Mouse (Mus musculus): ENCODE data around the gene Fmo2. TPM values are rescaled to one million over a fixed set of nuclear protein-coding genes. Genes with fewer than 3 reads are reported as not detected.
A peak's percentile ranks its signal among the peaks of the same experiment; 100 is the strongest.

The Fmo2 gene
- total RNA-seq (2014; rRNA removed) (0.44 and 0.80 TPM in 2 replicates), polyA plus RNA-seq (2015; fragmentation: Nextera tagmentation; extraction: Ambion mirVana) (0.06 and 0.14 TPM in 2 replicates)

DNA sequence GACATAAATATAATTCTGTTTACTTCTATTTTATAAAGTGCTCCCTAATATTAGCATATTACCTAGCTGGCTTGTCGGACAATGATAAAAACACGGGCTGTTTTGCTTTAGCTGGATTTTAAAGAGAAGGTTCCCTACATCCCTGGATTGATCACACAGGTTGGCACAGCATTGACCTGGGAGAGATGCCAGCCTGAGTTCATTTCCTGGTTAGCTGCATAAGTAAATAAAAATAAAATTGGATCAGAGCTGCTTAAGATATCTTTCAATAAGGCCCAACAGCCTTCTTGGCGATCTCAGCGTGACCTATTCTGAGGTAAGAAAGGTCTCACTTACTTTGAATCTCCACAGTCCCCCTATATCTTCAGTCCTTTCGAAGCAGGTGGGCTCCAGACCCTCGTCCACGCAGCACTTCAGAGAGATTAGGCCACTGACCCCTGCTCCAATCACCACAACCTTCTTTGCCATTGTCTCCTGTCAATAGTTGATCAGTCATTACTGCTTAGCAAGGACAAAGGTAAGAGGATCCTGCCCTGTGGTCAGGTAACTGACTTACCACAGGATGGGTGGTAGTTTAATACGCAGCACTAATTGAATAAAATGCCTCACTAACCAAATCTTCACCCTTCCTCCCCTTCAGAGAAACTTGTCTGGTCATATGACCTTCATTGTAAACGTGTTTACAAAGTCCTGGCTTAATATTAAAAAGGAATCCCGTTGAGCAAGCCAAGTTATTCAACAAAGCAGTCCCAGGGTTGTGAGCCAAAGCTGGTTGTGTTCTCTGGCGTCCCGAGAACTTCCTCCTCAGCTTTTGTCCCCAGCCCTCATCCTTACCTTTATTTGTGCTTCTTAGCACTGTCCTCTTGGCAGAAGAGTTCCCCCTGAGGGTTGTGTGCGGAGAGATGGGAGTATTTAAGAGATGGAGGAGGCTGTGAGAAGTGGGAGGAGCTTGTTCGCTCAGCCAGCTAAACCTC, at the start of gene Fmo2:
TSS of gene Fmo2 (minus strand) at position 889 of the 974 bp plus-strand sequence.
- Histone ChIP-seq H3K4me3 (ENCODE audit: low read depth, low read length) (no peak within 1 kb of the TSS), H3K9me3 (ENCODE audit: low read length) (no peaks in the 10 kb centered on the region), H3K9ac (replicated peaks; ENCODE audit: low read length, poor library complexity, severe bottlenecking) (no peak within 1 kb of the TSS), H3K4me1 (ENCODE audit: insufficient read depth, low read length) (no peaks in the 10 kb centered on the region), H3K27ac (ENCODE audit: low read depth, low read length) (no peak within 1 kb of the TSS), H3K27me3 (ENCODE audit: insufficient read depth, low read length) (no peaks in the 10 kb centered on the region), H3K36me3 (ENCODE audit: insufficient read depth, low read length) (no peaks in the 10 kb centered on the region), H3K4me2 (ENCODE audit: low read depth, low read length, poor library complexity, severe bottlenecking) (no peak within 1 kb of the TSS)
- 71% methylated on average over 14 of the region's 14 CpGs for WGBS
- no peak for TF ChIP-seq CTCF (IDR thresholded peaks at IDR 0.05)
- ATAC-seq (ENCODE audit: low FRiP score) (no peak), DNase-seq (ENCODE audit: low spot score) (no peak)

DNA sequence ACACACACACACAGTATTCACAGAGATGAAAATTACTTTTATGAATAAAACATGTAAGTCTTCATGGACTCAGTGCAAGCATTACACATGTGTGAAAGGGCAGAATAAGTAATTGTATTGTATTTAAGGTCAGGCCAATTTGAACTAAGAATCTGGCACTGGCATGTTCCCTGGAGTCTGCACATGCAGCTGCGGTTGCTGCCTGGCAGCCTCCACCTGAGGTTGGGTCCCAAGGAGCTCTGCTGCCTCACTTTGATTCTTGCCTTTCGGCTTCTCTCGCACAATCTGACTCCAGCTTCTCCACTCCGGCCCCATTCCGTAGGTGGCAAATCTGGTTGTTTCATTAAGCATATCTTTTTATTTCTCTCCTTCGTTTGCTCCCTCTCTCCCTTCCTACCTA, 49.4 kb upstream of the Fmo2 start:
- no peak for TF ChIP-seq CTCF (IDR thresholded peaks at IDR 0.05)
- no peak overlapping the region for H3K9ac ChIP-seq (replicated peaks; ENCODE audit: low read length, poor library complexity, severe bottlenecking)
- H3K36me3 ChIP-seq (ENCODE audit: insufficient read depth, low read length), result no peaks in the 10 kb centered on the region
- no peaks in the 10 kb centered on the region for H3K9me3 ChIP-seq (ENCODE audit: low read length)
- H3K27ac ChIP-seq (ENCODE audit: low read depth, low read length), result no peak overlapping the region
- H3K4me1 ChIP-seq (ENCODE audit: insufficient read depth, low read length), result no peaks in the 10 kb centered on the region
- DNase-seq (ENCODE audit: low spot score) (no peak), ATAC-seq (ENCODE audit: low FRiP score) (0 out of 2 replicates have a peak, but pooled peaks have one; percentile 52)
- H3K27me3 ChIP-seq (ENCODE audit: insufficient read depth, low read length), result no peaks in the 10 kb centered on the region
- 80% methylated on average over 6 of the region's 6 CpGs for WGBS
- no peak overlapping the region for H3K4me3 ChIP-seq (ENCODE audit: low read depth, low read length)
- no peak overlapping the region for H3K4me2 ChIP-seq (ENCODE audit: low read depth, low read length, poor library complexity, severe bottlenecking)

DNA sequence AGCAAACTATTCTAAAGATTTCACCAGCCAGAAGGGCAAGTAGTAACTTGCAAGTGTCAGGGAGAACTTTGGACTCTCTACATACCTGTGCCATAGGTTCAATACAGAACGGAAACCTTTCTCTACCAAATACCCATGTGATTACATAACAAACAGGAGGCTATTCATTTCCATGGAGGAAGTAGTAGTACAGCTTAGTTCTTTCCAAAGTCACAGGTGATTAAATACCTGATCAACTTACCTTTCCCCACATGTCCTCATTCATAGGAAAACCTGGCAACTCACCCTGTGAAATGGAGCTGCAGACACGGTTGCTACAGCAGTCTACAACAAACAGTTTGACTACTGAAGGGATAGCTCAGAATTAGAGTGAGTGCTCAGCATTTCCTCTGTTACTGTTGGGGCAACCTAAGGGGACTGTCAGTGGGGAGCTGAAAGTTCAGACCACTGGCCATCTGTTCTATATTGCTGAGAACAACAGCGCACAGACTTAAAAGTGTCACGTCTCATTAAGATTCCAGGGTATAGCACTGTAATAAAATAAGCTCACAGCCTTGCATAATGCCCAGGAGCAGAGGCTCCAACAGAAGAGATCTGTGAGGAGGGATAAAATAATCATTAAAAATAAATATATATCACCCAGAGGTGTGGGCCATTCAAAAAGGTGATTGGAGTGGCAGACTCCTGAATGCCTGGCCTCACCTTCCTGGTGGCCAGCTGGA, 48.5 kb upstream of the Fmo2 start:
- no peak overlapping the region for H3K27ac ChIP-seq (ENCODE audit: low read depth, low read length)
- H3K4me3 ChIP-seq (ENCODE audit: low read depth, low read length), result no peak overlapping the region
- no peaks in the 10 kb centered on the region for H3K27me3 ChIP-seq (ENCODE audit: insufficient read depth, low read length)
- WGBS, result 72% methylated on average over 4 of the region's 4 CpGs
- DNase-seq (ENCODE audit: low spot score) (no peak), ATAC-seq (ENCODE audit: low FRiP score) (no peak; the same call in 1 of the 2 replicates)
- H3K9me3 ChIP-seq (ENCODE audit: low read length), result no peaks in the 10 kb centered on the region
- no peak overlapping the region for H3K4me2 ChIP-seq (ENCODE audit: low read depth, low read length, poor library complexity, severe bottlenecking)
- TF ChIP-seq CTCF (IDR thresholded peaks at IDR 0.05), result no peak
- H3K36me3 ChIP-seq (ENCODE audit: insufficient read depth, low read length), result no peaks in the 10 kb centered on the region
- H3K9ac ChIP-seq (replicated peaks; ENCODE audit: low read length, poor library complexity, severe bottlenecking), result no peak overlapping the region
- no peaks in the 10 kb centered on the region for H3K4me1 ChIP-seq (ENCODE audit: insufficient read depth, low read length)

DNA sequence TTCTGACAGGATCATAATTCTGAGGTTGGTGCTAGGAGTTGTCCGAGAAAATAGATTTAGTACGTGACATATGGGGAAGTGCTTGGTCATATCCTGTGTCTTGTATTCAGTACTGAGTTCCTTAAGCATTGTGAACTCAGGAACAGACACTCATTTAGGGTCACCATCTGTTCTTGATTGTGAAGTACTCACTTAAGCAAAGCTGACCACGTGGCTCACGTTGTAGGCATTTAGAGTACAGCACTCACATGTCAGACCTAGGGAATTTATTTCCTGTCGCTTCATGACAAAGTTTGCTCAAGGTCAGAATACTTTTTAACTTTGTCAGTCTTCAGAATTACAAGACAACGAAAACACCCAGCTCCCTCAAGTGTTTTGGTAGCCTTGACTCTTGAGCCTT, 45.2 kb upstream of the Fmo2 start:
- Histone ChIP-seq H3K4me2 (ENCODE audit: low read depth, low read length, poor library complexity, severe bottlenecking) (no peak overlapping the region), H3K4me3 (ENCODE audit: low read depth, low read length) (no peak overlapping the region), H3K27ac (ENCODE audit: low read depth, low read length) (no peak overlapping the region), H3K36me3 (ENCODE audit: insufficient read depth, low read length) (no peaks in the 10 kb centered on the region), H3K4me1 (ENCODE audit: insufficient read depth, low read length) (no peaks in the 10 kb centered on the region), H3K9ac (replicated peaks; ENCODE audit: low read length, poor library complexity, severe bottlenecking) (no peak overlapping the region), H3K9me3 (ENCODE audit: low read length) (no peaks in the 10 kb centered on the region), H3K27me3 (ENCODE audit: insufficient read depth, low read length) (no peaks in the 10 kb centered on the region)
- TF ChIP-seq CTCF (IDR thresholded peaks at IDR 0.05), result no peak
- DNase-seq (ENCODE audit: low spot score) (no peak), ATAC-seq (ENCODE audit: low FRiP score) (no peak)
- WGBS, result 82% methylated on average over 6 of the region's 6 CpGs

DNA sequence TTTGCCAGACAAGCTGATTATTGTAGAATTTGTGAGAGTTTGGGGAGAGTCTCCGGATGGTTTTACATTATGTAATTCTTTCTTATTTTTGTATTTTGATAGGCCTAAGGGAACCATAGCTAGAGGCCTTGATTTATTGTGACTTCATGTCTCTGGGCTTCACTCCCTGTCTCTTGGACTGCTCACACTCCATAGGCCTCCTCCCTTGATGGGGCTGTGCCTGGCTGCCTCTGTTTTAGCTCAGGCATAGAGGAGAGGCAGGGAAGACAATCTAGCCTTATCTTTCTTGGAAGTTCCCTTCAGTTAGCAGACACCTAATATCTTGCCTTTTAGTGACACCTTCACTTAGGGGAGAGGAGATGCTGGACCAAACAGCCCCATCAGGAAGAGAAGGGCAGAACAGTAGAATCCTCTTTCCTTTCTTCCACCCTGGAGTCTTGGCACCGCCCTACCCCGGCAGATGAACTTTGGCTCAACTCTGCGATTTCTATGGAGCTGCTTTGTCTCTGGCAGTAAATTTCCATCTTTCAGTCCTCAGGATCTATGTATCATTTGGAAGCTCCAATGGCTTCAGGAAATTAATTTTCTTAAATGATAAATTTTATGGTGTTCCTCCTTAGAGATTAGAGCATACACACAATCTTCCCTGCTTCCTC, 40.3 kb upstream of the Fmo2 start:
- no peak for ATAC-seq (ENCODE audit: low FRiP score)
- H3K4me2 ChIP-seq (ENCODE audit: low read depth, low read length, poor library complexity, severe bottlenecking), result no peak overlapping the region
- WGBS, result 90% methylated on average over 4 of the region's 4 CpGs

More for the DNA sequence above, 40.3 kb upstream of the Fmo2 start:
- no peak overlapping the region for H3K9ac ChIP-seq (replicated peaks; ENCODE audit: low read length, poor library complexity, severe bottlenecking)
- no peaks in the 10 kb centered on the region for H3K27me3 ChIP-seq (ENCODE audit: insufficient read depth, low read length)
- no peaks in the 10 kb centered on the region for H3K4me1 ChIP-seq (ENCODE audit: insufficient read depth, low read length)
- no peak for TF ChIP-seq CTCF (IDR thresholded peaks at IDR 0.05)
- H3K36me3 ChIP-seq (ENCODE audit: insufficient read depth, low read length), result no peaks in the 10 kb centered on the region
- H3K4me3 ChIP-seq (ENCODE audit: low read depth, low read length), result no peak overlapping the region
- no peak for DNase-seq (ENCODE audit: low spot score)
- H3K27ac ChIP-seq (ENCODE audit: low read depth, low read length), result no peak overlapping the region
- no peaks in the 10 kb centered on the region for H3K9me3 ChIP-seq (ENCODE audit: low read length)

All from midbrain, postnatal 0 days (tissue).